Mouse (Mus musculus) left cerebral cortex, adult 8-10 months (tissue): ENCODE results near the gene Syt7. TPM values are rescaled to one million over a fixed set of nuclear protein-coding genes. Genes with fewer than 3 reads are reported as not detected.

Experiments used
- DNase-seq, 2 experiments: peaks; one replicate each; pipeline ENCODE4 v3.0.0; 2022; ENCODE audit warnings: low spot score in 2 of 2
- total RNA-seq, 4 experiments: library from RNA; stranded (reverse); gene quantifications; 2 replicates each; pipeline ENCODE4 v1.2.4; 2022

Gene Syt7
- total RNA-seq, 4 experiments from 2014 or later, result 268 to 306 (median 296) TPM

DNA sequence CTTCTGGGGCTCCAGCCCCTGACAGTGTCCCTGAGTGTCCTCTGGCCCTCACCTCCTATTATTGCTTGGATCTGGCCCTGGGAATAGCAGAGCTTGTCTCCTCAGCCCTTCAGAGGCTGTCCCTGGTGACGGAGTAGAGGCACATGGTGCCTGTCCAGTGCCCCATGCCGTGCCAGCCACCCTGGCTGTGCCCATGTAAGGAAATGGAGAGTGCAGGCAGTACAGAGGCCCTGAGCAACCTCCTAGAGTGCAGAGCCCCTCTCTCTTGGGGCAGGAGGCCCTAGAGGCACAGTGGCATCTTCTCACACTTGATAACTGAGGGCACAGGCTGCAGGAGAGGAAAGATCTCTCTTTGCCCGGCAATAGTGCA, 66.5 kb downstream of the Syt7 start:
- no peak for DNase-seq

DNA sequence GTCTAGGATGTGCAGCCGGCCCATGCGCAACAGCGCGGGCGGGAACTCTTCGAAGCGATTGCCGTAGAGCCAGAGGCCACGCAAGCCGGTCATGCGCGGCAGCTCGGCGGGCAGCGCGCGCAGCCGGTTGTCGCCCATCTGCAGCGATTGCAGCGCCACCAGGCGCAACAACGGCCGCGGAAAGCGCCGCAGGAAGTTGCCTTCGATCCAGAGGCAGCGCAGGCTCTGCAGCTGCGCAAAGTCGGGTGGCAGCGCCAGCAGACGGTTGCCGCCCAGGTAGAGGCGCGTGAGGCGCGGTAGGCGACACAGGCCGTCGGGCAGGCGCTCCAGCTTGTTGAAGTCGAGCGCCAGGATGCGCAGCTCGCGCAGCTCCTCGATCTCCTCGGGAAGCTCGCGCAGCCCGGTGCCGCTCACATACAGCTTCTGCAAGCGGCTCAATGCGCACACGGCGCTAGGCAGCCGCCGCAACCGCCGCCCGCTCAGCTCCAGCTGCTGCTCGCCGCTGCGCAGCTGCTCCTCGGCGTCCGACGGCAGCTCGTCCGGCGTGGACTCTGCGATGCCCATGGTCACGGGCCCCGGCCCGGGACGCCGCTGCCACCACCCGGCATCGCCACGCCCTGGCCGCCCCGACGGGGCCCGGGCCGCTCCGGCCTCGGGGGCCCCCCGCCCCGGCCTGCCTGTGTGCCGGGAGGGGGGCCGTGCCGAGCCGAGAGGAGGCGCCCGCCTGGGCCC, 68.0 kb downstream of the Syt7 start, which contains the start of gene Lrrc10b:
TSS of gene Lrrc10b (minus strand) at position 722 of the 732 bp plus-strand sequence.
- peak in 1 of 2 experiments; percentile 57 for DNase-seq

DNA sequence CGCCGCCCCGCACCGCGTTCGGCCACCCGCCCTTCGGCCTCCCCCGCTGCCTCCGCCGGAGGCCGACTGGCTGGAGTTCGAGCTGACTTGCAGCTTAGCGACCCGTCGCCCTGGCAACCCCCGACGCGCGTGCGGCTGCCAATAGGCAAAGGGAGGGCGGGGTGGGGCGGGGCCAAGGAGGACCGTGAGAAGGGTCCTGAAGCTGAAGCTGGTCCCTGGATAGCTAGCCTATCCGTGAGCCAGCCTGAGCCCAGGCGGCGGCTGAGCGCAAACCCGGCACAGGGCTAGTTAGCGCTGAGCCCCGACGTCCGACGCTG, 68.6 kb downstream of the Syt7 start:
- no peak for DNase-seq

DNA sequence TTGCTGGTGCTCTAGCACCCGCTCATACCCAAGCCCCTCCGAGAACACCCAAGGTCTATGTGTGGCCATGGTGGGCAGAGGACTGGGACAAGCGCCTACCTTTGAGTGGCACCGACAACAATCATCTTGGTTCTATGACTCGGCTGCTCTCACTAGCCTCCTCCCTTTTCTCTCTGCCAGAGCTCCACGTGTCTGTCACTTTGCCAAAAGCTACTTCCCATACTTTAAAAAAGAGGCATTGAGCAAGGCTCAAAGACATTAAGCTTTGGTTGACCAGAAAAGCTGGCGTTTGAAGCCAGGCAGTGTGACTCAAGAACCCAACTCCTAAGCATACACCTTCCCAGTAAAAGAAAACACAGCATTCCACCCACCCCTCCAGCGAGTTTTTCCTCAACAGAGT, 69.2 kb downstream of the Syt7 start:
- DNase-seq, result peak in 1 of 2 experiments; percentile 59

DNA sequence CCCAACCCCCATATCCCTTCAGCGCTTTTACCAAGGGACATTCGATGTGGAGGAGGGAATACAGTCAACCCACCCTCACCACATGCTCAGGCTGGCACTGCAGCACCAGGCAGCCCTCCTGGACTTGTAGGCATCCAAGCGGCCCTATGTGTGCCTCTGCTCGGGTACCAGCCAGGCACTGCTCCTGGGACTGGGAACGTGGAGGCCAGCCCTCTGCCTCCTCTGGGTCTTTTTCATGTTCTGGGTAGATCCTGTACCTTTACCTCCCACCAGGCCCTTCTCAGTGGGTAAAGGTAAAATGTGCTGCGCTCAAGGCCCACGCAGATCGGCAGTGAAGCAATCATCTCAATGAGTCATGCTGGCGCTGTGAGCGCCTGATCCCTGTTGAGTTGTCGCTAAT, 71.0 kb downstream of the Syt7 start:
- DNase-seq, result no peak

DNA sequence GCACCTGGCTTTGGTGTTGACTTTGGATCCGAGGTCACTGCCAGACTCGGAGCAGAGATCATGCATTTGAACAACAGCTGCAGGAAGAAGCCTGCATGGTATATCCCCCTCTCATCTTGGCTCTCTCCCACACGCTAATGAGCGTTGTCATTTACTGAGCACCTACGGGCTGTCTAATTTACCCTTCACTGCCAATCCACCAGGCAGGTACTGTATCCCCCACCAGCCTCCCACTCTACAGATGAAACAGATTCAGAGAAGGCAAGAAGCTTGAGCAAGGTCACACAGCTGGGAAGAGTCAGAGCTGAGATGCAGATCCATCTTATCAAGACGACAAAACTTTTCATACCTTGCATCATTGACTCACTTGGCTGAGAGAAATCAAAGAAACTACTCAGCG, 72.7 kb downstream of the Syt7 start:
- DNase-seq, result no peak

DNA sequence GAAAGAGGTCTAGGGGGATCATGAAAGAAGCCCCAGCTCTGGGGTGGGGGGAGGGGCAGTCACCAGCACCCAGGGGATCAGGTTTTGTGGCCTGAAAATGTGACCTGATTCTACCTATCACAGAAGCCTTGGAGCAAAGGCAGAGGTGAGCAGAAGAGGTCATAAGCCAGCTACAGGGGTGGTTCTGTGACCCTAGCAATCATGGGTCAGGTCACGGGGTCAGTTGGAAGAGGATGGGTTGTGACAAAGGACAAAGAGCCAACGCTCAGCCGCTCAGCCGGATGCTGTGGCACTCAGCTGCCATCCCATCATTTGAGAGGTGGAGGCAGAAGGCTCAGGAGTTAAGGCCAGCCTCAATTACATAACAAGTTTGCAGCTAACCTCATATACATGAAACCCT, 75.5 kb downstream of the Syt7 start:
- no peak for DNase-seq

DNA sequence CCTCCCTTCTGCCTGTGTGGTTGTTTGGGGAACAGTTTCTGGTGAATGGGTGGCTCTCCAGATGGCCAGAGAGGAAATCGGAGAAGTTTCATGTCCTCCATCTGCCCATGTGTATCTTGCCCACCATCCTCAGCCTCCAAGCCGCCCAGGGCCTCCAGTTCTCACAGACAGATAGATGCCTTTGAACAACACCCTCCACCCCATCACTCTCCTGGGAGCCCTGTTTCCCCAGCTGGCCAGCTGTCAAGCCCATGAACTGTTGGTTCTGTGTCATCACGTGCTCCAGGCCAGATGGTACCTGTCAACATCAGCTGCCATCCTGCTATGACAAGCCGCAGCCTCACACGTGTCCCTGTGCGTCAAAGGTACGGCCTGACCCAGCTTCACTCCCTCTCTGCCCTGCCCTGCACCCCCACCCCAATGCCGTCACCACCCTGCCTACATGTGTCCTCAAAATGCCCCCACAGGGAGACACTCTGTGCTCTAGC, 80.3 kb downstream of the Syt7 start:
- peak in 1 of 2 experiments; percentile 39 for DNase-seq

DNA sequence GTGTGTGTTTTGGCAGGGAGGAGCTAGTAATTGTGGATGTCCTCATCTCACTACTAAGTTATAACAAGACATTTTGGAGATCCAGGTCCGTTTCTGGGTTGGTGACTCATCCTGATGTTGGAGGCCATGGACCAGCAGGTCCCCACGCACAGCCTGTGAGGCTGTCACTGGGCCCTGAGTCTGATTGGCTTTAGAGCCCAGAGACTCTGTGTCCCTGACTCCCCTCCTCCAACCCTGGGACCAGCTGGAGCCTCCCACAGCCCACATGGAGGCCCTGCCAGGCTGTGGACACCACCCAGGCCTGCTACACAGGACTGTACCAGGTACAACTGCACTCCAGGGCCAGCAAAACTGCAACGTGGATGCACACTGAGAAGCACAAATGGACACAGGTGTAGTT, 84.1 kb downstream of the Syt7 start:
- DNase-seq, result peak in 1 of 2 experiments; percentile 66

DNA sequence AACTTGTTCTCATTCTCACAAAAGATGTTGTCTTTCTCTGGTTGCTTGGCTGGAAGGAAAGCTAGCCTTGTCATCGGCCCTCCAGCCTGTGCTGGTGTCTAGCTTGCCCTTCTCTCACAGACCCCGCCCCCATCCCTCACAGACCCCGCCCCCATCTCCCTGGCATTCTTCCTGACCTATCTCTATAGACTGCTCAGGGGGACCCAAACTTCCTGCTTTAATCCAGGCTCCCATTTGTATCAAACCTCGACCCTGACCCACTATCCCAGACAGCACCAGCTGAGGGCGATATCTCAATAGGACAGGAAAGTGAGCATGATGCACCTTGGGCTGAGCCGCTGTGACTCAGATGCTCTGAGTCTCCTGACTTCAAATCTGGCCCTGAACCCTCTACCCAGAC, 84.9 kb downstream of the Syt7 start:
- DNase-seq, result no peak

DNA sequence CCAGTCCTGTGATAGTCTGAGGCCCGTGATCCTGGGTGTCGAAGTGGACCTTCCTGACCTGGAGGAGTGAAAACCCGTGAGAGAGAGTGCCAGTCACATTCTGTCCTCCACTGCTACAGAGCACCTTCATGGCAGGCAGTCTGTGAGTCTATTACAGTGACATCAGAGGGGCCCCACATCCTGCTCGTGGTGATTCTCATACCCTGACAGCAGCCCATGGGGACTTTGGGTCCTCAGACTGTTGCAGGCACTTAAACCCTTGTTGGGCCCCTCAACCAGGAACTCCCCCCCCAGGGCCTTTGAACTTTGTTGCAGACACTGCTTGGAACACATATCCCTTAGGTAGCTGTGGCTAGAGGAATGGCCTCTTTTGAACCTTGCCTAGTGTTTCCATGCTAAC, 90.7 kb downstream of the Syt7 start:
- DNase-seq, result no peak

DNA sequence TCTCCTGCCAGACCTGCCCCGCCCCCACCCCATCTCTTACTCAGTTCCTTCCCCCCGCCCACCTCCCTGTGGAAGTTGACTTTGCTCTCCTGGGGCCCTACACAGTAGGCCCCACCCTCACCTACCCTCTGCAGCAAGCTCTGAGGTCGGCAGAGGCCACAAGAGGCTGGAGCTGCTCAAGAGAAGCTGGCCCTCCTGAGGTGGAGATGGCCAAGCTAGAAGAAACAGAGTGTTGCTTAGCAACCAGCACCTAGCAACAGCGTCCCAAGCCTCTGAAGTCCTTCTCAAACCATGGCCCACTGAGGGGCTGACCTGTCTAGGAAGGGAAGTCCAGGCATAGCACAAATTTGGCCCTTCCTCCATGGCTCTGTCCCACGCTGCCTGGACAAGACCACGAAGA, 93.8 kb downstream of the Syt7 start, which contains the start of gene Ppp1r32:
TSS of gene Ppp1r32 (minus strand) at position 226 of the 400 bp plus-strand sequence.
- DNase-seq, result no peak

DNA sequence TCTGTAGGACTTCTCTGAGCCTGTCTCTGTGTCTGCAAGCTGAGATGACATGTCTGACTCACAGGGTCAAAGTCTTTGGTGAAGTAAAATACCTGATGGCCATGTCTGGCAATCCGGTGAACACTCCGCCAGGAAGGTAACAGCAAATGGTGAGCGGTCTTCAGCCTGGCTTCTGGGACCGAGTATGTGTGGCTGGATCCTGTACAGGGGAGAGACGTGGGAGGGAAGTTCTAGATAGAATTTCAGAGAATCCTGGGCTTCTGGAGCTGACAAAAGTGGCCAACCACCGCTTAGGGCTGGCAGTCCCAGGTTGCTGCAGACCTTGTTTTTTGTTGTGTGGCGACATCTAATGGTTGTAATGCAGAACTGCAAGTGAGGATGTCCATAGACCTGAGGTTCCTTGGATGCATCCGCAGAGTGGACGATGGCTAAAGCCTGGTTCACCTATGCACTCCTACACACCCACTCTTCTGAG, 97.4 kb downstream of the Syt7 start:
- no peak for DNase-seq

DNA sequence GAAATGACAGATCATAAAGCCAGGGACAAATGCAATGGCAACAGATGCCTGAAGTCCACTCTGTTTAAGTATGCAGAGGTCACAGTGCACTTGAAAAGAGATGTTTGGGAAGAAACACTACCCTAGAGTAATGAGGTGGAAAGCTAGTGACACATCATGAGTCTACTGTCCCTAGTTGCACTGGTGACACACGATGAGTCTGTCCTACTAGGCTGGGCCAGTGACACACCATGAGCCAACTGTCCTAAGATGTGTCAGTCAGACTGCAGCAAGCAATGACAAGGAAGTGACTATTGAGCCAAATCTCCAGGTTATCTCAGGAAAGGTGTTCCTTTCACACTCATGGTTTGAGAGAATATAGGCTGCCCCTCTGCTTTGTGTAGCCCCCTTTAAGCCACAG, 106.8 kb downstream of the Syt7 start:
- DNase-seq, result no peak

DNA sequence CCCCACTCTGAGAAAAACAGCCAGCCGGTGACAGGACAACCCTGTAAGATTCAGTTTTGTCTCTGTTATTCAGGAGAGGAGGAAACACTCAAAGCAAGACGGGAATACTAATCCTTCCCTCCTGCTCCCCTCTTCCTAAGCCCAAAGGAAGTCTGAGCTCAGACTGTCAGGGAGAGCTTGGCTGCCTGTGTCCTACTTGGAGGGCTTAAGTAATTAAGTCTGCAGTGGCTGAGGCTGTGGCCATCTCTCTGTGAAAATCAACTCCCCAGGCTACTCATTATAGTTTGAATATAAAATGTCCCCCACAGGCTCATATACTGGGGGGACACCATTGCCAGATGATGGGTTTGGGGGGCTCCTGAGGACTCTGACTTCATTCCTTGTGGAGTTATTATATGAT, 108.1 kb downstream of the Syt7 start:
- DNase-seq, result no peak

DNA sequence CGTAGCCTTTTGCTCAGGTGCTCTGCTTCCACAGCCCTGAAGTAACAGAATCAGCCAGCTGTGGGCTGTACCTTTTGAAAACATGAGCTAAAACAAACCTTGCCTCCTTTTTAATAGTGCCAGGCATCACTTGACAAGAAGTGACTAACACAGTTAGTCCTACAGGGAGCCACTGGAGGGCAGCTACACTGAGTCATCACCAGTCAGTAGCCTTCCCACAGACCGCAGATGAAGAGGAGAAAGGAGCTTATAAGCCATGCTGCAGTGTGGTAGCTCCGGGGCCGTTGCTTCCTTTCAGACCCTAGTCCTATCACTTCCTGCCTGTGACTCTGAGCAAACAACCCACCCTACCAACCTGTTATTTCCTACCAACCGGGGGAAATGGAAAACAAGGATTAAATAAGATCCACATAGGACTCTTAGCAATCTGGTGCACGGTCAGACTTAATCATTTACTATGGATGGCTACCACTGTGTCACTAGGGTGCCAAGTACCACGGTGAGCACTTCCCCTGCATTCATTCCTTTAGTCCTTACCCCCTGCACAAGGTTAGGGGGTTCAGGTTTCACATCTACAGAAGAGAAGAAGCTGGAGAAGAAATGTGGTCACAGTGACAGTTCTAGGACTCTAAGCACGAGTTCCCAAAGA, 108.7 kb downstream of the Syt7 start:
- DNase-seq, result no peak

DNA sequence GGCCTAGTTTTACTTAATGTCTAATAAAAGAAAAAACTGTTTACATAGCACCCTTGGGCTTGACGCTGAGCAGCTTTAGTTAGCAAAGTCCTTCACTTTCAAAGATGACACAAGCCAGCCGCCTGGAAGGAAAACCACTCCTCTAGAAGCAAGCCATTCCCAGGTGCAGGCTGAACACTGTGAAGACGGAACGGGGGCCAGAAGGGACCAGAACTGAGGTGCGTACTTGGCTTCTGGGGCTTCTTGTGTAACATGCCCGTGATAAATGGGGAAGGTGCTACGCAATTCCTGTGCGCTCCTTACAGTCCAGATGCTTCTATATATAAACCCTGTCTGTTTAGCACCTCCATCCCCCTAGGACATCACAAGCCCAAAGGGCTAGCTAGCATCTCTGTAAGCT, 111.7 kb downstream of the Syt7 start:
- DNase-seq, result no peak

DNA sequence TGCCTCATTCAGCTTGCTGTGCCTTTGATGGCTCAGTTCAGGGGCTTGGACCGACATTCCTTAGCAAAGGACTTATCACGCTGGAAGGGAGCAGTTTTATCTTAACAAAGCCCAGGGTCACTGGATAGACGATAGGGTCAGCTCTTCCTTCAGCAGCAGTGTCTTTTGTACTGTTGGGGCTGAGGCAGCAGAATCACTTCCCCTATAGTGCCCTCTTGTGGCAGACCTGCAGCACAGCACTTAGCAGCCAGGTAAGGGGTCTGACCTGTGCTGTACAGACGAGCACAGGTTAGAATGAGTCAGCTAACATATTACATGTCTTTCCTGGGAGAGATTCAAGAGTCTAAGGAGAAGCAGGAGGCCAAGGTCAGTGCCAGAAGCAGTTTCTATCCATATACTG, 113.7 kb downstream of the Syt7 start:
- no peak for DNase-seq

Other genes starting within 250 kb of the Syt7 start
- gene Fads1, start 206.2 kb upstream of the Syt7 start, total RNA-seq, result 100 to 1,000 TPM; 194 to 215 (median 198) TPM
- gene Tmem258, start 185.1 kb upstream of the Syt7 start, total RNA-seq, result 10 to 100 TPM; 70.4 to 87.1 (median 72.2) TPM
- gene Fen1, start 184.9 kb upstream of the Syt7 start, total RNA-seq, result 10 to 100 TPM; 11.7 to 14.4 (median 13.0) TPM
- gene Myrf, start 148.3 kb upstream of the Syt7 start, total RNA-seq, result 10 to 100 TPM; 28.7 to 33.3 (median 29.0) TPM
- gene Dagla, start 84.2 kb upstream of the Syt7 start, total RNA-seq, result 10 to 100 TPM; 72.6 to 77.7 (median 74.9) TPM
- gene Lrrc10b, start 68.4 kb downstream of the Syt7 start, total RNA-seq, result 10 to 100 TPM; 49.9 to 67.8 (median 54.8) TPM
- gene Ppp1r32, start 93.8 kb downstream of the Syt7 start, total RNA-seq, result 1 to 10 TPM; 1.0 to 3.1 (median 1.7) TPM
- 10 to 100 TPM; 74.4 to 82.2 (median 78.3) TPM for gene Cpsf7, start 136.2 kb downstream of the Syt7 start, total RNA-seq
- 10 to 100 TPM; 47.1 to 55.9 (median 51.2) TPM for gene Sdhaf2, start 137.1 kb downstream of the Syt7 start, total RNA-seq
- gene Tmem216, start 167.1 kb downstream of the Syt7 start, total RNA-seq, result 10 to 100 TPM; 10.9 to 13.8 (median 12.9) TPM
- gene Cyb561a3, start 188.1 kb downstream of the Syt7 start, total RNA-seq, result 10 to 100 TPM; 12.4 to 13.2 (median 12.8) TPM
- 10 to 100 TPM; 13.8 to 15.5 (median 14.5) TPM for gene Tmem138, start 188.3 kb downstream of the Syt7 start, total RNA-seq
- 100 to 1,000 TPM; 181 to 219 (median 206) TPM for gene Ddb1, start 216.2 kb downstream of the Syt7 start, total RNA-seq
- 10 to 100 TPM; 17.4 to 19.9 (median 19.3) TPM for gene Tkfc, start 216.6 kb downstream of the Syt7 start, total RNA-seq
- under 1 TPM; 0.39 to 0.77 (median 0.47) TPM for gene Vwce, start 245.1 kb downstream of the Syt7 start, total RNA-seq